ENCODE assay signal across 10 mouse cellular contexts in genomic region chr2:166359995-166360394, GRCm38 (mm10).
DNase-seq lines count a peak whose midpoint lies in the region; ATAC-seq lines count a peak whose summit lies in the region.
"Had no signal": no experiment of that assay in that cellular context is flagged by ENCODE, and none has a peak within 500 bp of the region (broad histone marks: within the 10 kb centered on the region; RNA-seq: fewer than 3 reads in every experiment).

No protein-coding gene starts in this region.

- no peaks in the 10 kb centered on the region for H3K9me3 ChIP-seq in forebrain, embryonic 16.5 days (ENCODE audit: control insufficient read depth, low read length)
- no peaks in the 10 kb centered on the region for H3K9me3 ChIP-seq in limb, embryonic 12.5 days

- H3K27ac ChIP-seq in forebrain, embryonic 16.5 days (ENCODE audit: low read length), result peak overlapping the region; percentile 28
- H3K27ac ChIP-seq in limb, embryonic 12.5 days, result peak overlapping the region; percentile 25; the same call in 1 of the 2 replicates

- H3K4me3 ChIP-seq in forebrain, embryonic 16.5 days (replicated peaks; ENCODE audit: low read length), result no peak overlapping the region
- no peak overlapping the region for H3K4me3 ChIP-seq in limb, embryonic 12.5 days (replicated peaks)

- H3K27me3 ChIP-seq in forebrain, embryonic 16.5 days (replicated peaks; ENCODE audit: control insufficient read depth, insufficient read depth, low read length), result peaks cover 40% of the 10 kb centered on the region
- no peaks in the 10 kb centered on the region; the same call in 1 of the 2 replicates for H3K27me3 ChIP-seq in limb, embryonic 12.5 days

- ATAC-seq in forebrain, embryonic 16.5 days, result peak; percentile 76
- ATAC-seq in limb, embryonic 12.5 days (ENCODE audit: insufficient number of reproducible peaks, insufficient read depth, low FRiP score, low TSS enrichment, low read depth), result no peak
- ATAC-seq in megakaryocyte, adult 5-6 weeks (ENCODE audit: poor library complexity, severe bottlenecking), result no peak

- H3K4me2 ChIP-seq in forebrain, embryonic 16.5 days (ENCODE audit: low read length), result no peak overlapping the region
- no peak overlapping the region for H3K4me2 ChIP-seq in limb, embryonic 12.5 days

- no peak overlapping the region for H3K9ac ChIP-seq in forebrain, embryonic 16.5 days (replicated peaks; ENCODE audit: low read depth, low read length)
- H3K9ac ChIP-seq in limb, embryonic 12.5 days (replicated peaks), result no peak overlapping the region

- WGBS in forebrain, embryonic 16.5 days, result 9% methylated on average over 13 of the region's 13 CpGs
- 75% methylated on average over 13 of the region's 13 CpGs for WGBS in limb, embryonic 12.5 days

- H3K4me1 ChIP-seq in forebrain, embryonic 16.5 days (replicated peaks; ENCODE audit: control insufficient read depth, insufficient read depth, low read length), result peaks cover 19% of the 10 kb centered on the region
- H3K4me1 ChIP-seq in limb, embryonic 12.5 days (replicated peaks), result peaks cover 30% of the 10 kb centered on the region

- H3K36me3 ChIP-seq in forebrain, embryonic 16.5 days (ENCODE audit: control insufficient read depth, insufficient read depth), result no peaks in the 10 kb centered on the region
- no peaks in the 10 kb centered on the region for H3K36me3 ChIP-seq in limb, embryonic 12.5 days
- H3K36me3 ChIP-seq: G1E had no signal

- peak; percentile 42 for DNase-seq in layer of hippocampus, adult 9-11 months
- no peak for DNase-seq in layer of hippocampus, postnatal 25 days (ENCODE audit: extremely low spot score in 1 of 2, low spot score in 1 of 2)
- DNase-seq in brain, adult 2 months (ENCODE audit: low read depth, low spot score), result peak; percentile 71
- DNase-seq in cerebellum, adult 9-10 months, result no peak
- DNase-seq in spleen, adult 12 weeks (ENCODE audit: low spot score), result no peak
- DNase-seq: thymus, postnatal 14 days had no signal

Comparison
In these comparisons a context has a peak if more than half of its experiments do, and no peak if none do; other contexts are left out.
1. DNase-seq: peak in layer of hippocampus, adult 9-11 months (single experiment) and brain, adult 2 months (single experiment); none in layer of hippocampus, postnatal 25 days (0 of 2), cerebellum, adult 9-10 months (single experiment) and spleen, adult 12 weeks (single experiment).